Mouse (Mus musculus): ENCODE data around the gene Utrn. TPM values are rescaled to one million over a fixed set of nuclear protein-coding genes. Genes with fewer than 3 reads are reported as not detected.

Gene Utrn
- polyA plus RNA-seq, 1 experiment from 2014 or later = 67.0 TPM

- ATAC-seq (ENCODE audit: insufficient number of reproducible peaks, insufficient read depth, low FRiP score, low read depth) = no peak
- 73% methylated on average over 2 of the region's 2 CpGs for whole genome bisulfite sequencing
- H3K4me3 ChIP-seq (ENCODE audit: control insufficient read depth in 1 of 2, insufficient read depth in 1 of 2, low read depth in 1 of 2, low read length in 2 of 2) = no peak overlapping the region
- H3K4me2 ChIP-seq (ENCODE audit: low read length) = no peak overlapping the region
- no peak overlapping the region for H3K27ac ChIP-seq (replicated peaks in 1 of 2; ENCODE audit: control insufficient read depth in 1 of 2, insufficient read depth in 1 of 2, low read depth in 2 of 2, low read length in 2 of 2)
- H3K9ac ChIP-seq (ENCODE audit: low read length) = no peak overlapping the region
- H3K9me3 ChIP-seq (ENCODE audit: control insufficient read depth, low read length) = no peaks in the 10 kb centered on the region
- H3K36me3 ChIP-seq (ENCODE audit: control insufficient read depth, insufficient read depth, low read length) = no peaks in the 10 kb centered on the region
- no peaks in the 10 kb centered on the region for H3K27me3 ChIP-seq (ENCODE audit: control insufficient read depth, insufficient read depth, low read length)
- H3K4me1 ChIP-seq (ENCODE audit: control insufficient read depth in 2 of 2, insufficient read depth in 2 of 2, low read length in 2 of 2) = peaks cover 33 to 69% of the 10 kb centered on the region in 2 experiments
Observed at GRCm38 (mm10) chr10:12810816-12811215, 58.3 kb downstream of the Utrn start.

DNA sequence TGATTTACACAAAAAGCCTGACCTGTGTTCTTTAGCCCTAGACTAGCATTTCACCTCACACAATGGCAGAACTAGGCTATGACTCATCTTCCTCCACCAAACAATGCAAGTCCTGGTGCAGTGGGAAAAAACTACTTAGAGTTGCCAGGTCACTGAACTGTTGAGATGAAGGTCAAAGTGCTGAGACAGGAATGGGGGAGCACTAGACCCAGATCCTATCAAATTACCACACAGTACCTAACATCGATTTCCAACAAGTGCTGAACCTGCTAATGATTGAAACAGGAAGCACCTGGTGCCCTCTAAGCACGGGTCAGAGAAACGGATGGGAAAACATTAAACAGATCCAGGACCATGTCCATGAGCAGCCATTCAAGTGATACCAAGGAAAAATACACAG, 59.5 kb downstream of the Utrn start:
- no peaks in the 10 kb centered on the region for H3K27me3 ChIP-seq (ENCODE audit: control insufficient read depth, insufficient read depth, low read length)
- H3K4me1 ChIP-seq (ENCODE audit: control insufficient read depth in 2 of 2, insufficient read depth in 2 of 2, low read length in 2 of 2) = peaks cover 33 to 64% of the 10 kb centered on the region in 2 experiments
- WGBS = 51% methylated on average over 3 of the region's 3 CpGs
- no peak overlapping the region for H3K4me3 ChIP-seq (ENCODE audit: control insufficient read depth in 1 of 2, insufficient read depth in 1 of 2, low read depth in 1 of 2, low read length in 2 of 2)
- H3K9me3 ChIP-seq (ENCODE audit: control insufficient read depth, low read length) = no peaks in the 10 kb centered on the region
- H3K27ac ChIP-seq (replicated peaks in 1 of 2; ENCODE audit: control insufficient read depth in 1 of 2, insufficient read depth in 1 of 2, low read depth in 2 of 2, low read length in 2 of 2) = peak overlapping the region in 1 of 2 experiments; percentile 36; a peak in 1 of 4 replicates
- H3K36me3 ChIP-seq (ENCODE audit: control insufficient read depth, insufficient read depth, low read length) = no peaks in the 10 kb centered on the region
- no peak overlapping the region for H3K9ac ChIP-seq (ENCODE audit: low read length)
- ATAC-seq (ENCODE audit: insufficient number of reproducible peaks, insufficient read depth, low FRiP score, low read depth) = peak; percentile 55; the same call in 1 of the 2 replicates
- no peak overlapping the region for H3K4me2 ChIP-seq (ENCODE audit: low read length)

GRCm38 (mm10) chr10:12808467-12808866, 60.7 kb downstream of the Utrn start:
- Histone ChIP-seq H3K9me3 (ENCODE audit: control insufficient read depth, low read length) (no peaks in the 10 kb centered on the region), H3K4me3 (ENCODE audit: control insufficient read depth in 1 of 2, insufficient read depth in 1 of 2, low read depth in 1 of 2, low read length in 2 of 2) (no peak overlapping the region), H3K27ac (replicated peaks in 1 of 2; ENCODE audit: control insufficient read depth in 1 of 2, insufficient read depth in 1 of 2, low read depth in 2 of 2, low read length in 2 of 2) (no peak overlapping the region), H3K4me1 (ENCODE audit: control insufficient read depth in 2 of 2, insufficient read depth in 2 of 2, low read length in 2 of 2) (peaks cover 30 to 54% of the 10 kb centered on the region in 2 experiments), H3K27me3 (ENCODE audit: control insufficient read depth, insufficient read depth, low read length) (no peaks in the 10 kb centered on the region), H3K9ac (ENCODE audit: low read length) (no peak overlapping the region), H3K36me3 (ENCODE audit: control insufficient read depth, insufficient read depth, low read length) (no peaks in the 10 kb centered on the region), H3K4me2 (ENCODE audit: low read length) (no peak overlapping the region)
- 90% methylated on average over 4 of the region's 4 CpGs for WGBS
- no peak for ATAC-seq (ENCODE audit: insufficient number of reproducible peaks, insufficient read depth, low FRiP score, low read depth)

GRCm38 (mm10) chr10:12807706-12808105, 61.5 kb downstream of the Utrn start:
- no peak for ATAC-seq (ENCODE audit: insufficient number of reproducible peaks, insufficient read depth, low FRiP score, low read depth)
- Histone ChIP-seq H3K4me2 (ENCODE audit: low read length) (no peak overlapping the region), H3K4me1 (ENCODE audit: control insufficient read depth in 2 of 2, insufficient read depth in 2 of 2, low read length in 2 of 2) (peaks cover 24 to 46% of the 10 kb centered on the region in 2 experiments), H3K36me3 (ENCODE audit: control insufficient read depth, insufficient read depth, low read length) (no peaks in the 10 kb centered on the region), H3K4me3 (ENCODE audit: control insufficient read depth in 1 of 2, insufficient read depth in 1 of 2, low read depth in 1 of 2, low read length in 2 of 2) (no peak overlapping the region), H3K27ac (replicated peaks in 1 of 2; ENCODE audit: control insufficient read depth in 1 of 2, insufficient read depth in 1 of 2, low read depth in 2 of 2, low read length in 2 of 2) (no peak overlapping the region), H3K27me3 (ENCODE audit: control insufficient read depth, insufficient read depth, low read length) (no peaks in the 10 kb centered on the region), H3K9ac (ENCODE audit: low read length) (no peak overlapping the region), H3K9me3 (ENCODE audit: control insufficient read depth, low read length) (no peaks in the 10 kb centered on the region)
- 63% methylated on average over 9 of the region's 9 CpGs for WGBS

DNA sequence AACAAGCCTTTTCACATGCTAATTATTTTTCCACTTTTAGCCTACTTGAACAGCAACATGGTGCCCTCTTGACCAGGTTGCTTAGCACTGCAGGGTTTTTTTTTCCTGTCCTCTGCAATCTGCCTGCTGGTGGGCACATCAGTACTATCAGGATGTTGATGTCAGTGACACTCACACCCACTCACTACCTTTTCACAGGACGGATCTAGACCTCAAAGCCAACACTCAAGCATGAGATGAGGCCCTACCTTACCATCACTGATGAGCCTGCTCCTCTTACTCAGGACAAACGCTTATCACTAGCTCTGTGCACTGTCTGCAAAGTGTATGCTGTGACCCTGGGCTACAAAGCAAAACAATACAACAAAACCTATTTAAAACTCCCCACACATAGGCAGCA, 63.3 kb downstream of the Utrn start:
- Histone ChIP-seq H3K9ac (ENCODE audit: low read length) (no peak overlapping the region), H3K4me2 (ENCODE audit: low read length) (no peak overlapping the region), H3K27ac (replicated peaks in 1 of 2; ENCODE audit: control insufficient read depth in 1 of 2, insufficient read depth in 1 of 2, low read depth in 2 of 2, low read length in 2 of 2) (no peak overlapping the region), H3K9me3 (ENCODE audit: control insufficient read depth, low read length) (no peaks in the 10 kb centered on the region), H3K36me3 (ENCODE audit: control insufficient read depth, insufficient read depth, low read length) (no peaks in the 10 kb centered on the region), H3K4me1 (ENCODE audit: control insufficient read depth in 2 of 2, insufficient read depth in 2 of 2, low read length in 2 of 2) (peaks cover 13 to 34% of the 10 kb centered on the region in 2 experiments), H3K4me3 (ENCODE audit: control insufficient read depth in 1 of 2, insufficient read depth in 1 of 2, low read depth in 1 of 2, low read length in 2 of 2) (no peak overlapping the region), H3K27me3 (ENCODE audit: control insufficient read depth, insufficient read depth, low read length) (no peaks in the 10 kb centered on the region)
- no peak for ATAC-seq (ENCODE audit: insufficient number of reproducible peaks, insufficient read depth, low FRiP score, low read depth)
- 48% methylated on average over 2 of the region's 2 CpGs for WGBS

DNA sequence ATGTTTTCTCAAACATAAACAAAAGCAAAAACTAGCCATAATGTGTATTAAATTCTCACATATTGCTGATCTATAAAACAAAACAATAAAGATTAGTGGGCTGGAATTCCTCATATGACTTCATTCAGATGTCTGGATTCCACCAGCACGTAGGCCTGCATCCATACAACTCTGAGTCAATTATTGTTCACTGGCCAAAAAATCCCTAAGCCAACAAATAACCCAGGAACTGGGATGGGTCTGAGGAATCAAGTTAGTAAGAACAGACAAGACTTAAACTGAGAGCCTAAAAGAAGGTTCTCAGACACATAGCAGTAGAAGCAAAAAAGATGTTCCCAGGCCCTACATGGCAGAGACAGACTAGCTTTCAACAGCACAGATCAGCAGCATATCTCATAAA, 65.2 kb downstream of the Utrn start:
- no peak overlapping the region for H3K9ac ChIP-seq (ENCODE audit: low read length)
- no peak for ATAC-seq (ENCODE audit: insufficient number of reproducible peaks, insufficient read depth, low FRiP score, low read depth)
- H3K4me1 ChIP-seq (ENCODE audit: control insufficient read depth in 2 of 2, insufficient read depth in 2 of 2, low read length in 2 of 2) = peaks cover 12 to 32% of the 10 kb centered on the region in 2 experiments
- no peaks in the 10 kb centered on the region for H3K9me3 ChIP-seq (ENCODE audit: control insufficient read depth, low read length)
- WGBS = 49% methylated on average over 1 of the region's 1 CpGs
- no peak overlapping the region for H3K4me3 ChIP-seq (ENCODE audit: control insufficient read depth in 1 of 2, insufficient read depth in 1 of 2, low read depth in 1 of 2, low read length in 2 of 2)
- H3K27ac ChIP-seq (replicated peaks in 1 of 2; ENCODE audit: control insufficient read depth in 1 of 2, insufficient read depth in 1 of 2, low read depth in 2 of 2, low read length in 2 of 2) = no peak overlapping the region
- no peaks in the 10 kb centered on the region for H3K36me3 ChIP-seq (ENCODE audit: control insufficient read depth, insufficient read depth, low read length)
- no peaks in the 10 kb centered on the region for H3K27me3 ChIP-seq (ENCODE audit: control insufficient read depth, insufficient read depth, low read length)
- no peak overlapping the region for H3K4me2 ChIP-seq (ENCODE audit: low read length)

DNA sequence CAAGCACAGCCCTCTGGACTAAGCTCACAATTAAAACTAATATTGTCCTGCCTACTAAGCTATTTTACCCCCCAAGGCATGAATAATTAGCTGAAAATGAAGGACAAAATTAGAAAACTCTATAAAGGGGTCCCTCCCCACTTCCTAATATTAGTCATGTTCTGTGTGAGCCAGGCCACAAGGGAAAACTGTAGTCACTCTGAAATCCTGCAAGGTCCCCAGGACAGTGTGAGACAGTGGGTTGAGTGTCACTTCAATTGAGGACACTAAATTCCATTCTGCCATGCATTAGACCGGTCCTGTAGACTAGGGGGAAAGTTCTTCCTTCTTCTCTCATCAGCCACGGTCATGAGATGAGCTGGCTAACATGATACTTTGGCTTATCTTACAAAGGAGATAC, 69.7 kb downstream of the Utrn start:
- no peak overlapping the region for H3K4me2 ChIP-seq (ENCODE audit: low read length)
- H3K4me3 ChIP-seq (ENCODE audit: control insufficient read depth in 1 of 2, insufficient read depth in 1 of 2, low read depth in 1 of 2, low read length in 2 of 2) = no peak overlapping the region
- H3K36me3 ChIP-seq (ENCODE audit: control insufficient read depth, insufficient read depth, low read length) = no peaks in the 10 kb centered on the region
- no peak overlapping the region for H3K27ac ChIP-seq (replicated peaks in 1 of 2; ENCODE audit: control insufficient read depth in 1 of 2, insufficient read depth in 1 of 2, low read depth in 2 of 2, low read length in 2 of 2)
- no peaks in the 10 kb centered on the region for H3K9me3 ChIP-seq (ENCODE audit: control insufficient read depth, low read length)
- H3K27me3 ChIP-seq (ENCODE audit: control insufficient read depth, insufficient read depth, low read length) = no peaks in the 10 kb centered on the region
- no peak for ATAC-seq (ENCODE audit: insufficient number of reproducible peaks, insufficient read depth, low FRiP score, low read depth)
- WGBS = 54% methylated on average over 2 of the region's 2 CpGs
- H3K4me1 ChIP-seq (ENCODE audit: control insufficient read depth in 2 of 2, insufficient read depth in 2 of 2, low read length in 2 of 2) = peaks cover 10 to 22% of the 10 kb centered on the region in 2 experiments
- no peak overlapping the region for H3K9ac ChIP-seq (ENCODE audit: low read length)

DNA sequence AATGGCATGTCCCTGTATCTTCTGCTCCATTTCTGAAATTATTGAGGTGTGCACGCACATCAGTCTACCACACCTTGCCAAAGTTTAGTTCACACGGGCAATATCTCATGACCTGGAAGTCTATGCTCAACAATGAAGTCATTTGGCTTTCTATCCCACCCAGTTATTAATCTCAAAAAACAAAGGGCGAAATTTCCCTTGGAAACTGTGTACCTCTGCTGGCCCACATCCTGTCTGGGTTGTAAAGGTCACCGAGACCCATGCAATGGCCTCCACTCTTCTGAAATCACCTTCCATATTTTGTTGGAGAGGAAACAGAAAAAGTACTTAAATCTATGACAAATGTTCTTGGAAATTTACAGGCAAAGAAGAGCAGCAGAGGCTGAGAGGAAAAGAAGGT, 70.9 kb downstream of the Utrn start:
- Histone ChIP-seq H3K27me3 (ENCODE audit: control insufficient read depth, insufficient read depth, low read length) (no peaks in the 10 kb centered on the region), H3K4me3 (ENCODE audit: control insufficient read depth in 1 of 2, insufficient read depth in 1 of 2, low read depth in 1 of 2, low read length in 2 of 2) (no peak overlapping the region), H3K9me3 (ENCODE audit: control insufficient read depth, low read length) (no peaks in the 10 kb centered on the region), H3K9ac (ENCODE audit: low read length) (no peak overlapping the region), H3K4me2 (ENCODE audit: low read length) (no peak overlapping the region), H3K4me1 (ENCODE audit: control insufficient read depth in 2 of 2, insufficient read depth in 2 of 2, low read length in 2 of 2) (peaks cover 10 to 21% of the 10 kb centered on the region in 2 experiments), H3K36me3 (ENCODE audit: control insufficient read depth, insufficient read depth, low read length) (no peaks in the 10 kb centered on the region), H3K27ac (replicated peaks in 1 of 2; ENCODE audit: control insufficient read depth in 1 of 2, insufficient read depth in 1 of 2, low read depth in 2 of 2, low read length in 2 of 2) (no peak overlapping the region)
- no peak for ATAC-seq (ENCODE audit: insufficient number of reproducible peaks, insufficient read depth, low FRiP score, low read depth)
- whole genome bisulfite sequencing = 78% methylated on average over 4 of the region's 4 CpGs

Data from heart, embryonic 14.5 days (tissue).